Mouse (Mus musculus) layer of hippocampus, adult 6 months (tissue): ENCODE data around the gene Stra6l. TPM values are rescaled to one million over a fixed set of nuclear protein-coding genes. Genes with fewer than 3 reads are reported as not detected.

Experiments used
- long read RNA-seq, 2 experiments: library from polyadenylated mRNA; unstranded; transcript quantifications; one replicate each; pipeline ENCODE4 v2.0.0; 2019 to 2020
- polyA plus RNA-seq: library from polyadenylated mRNA; unstranded; fragments of <200 nt; fragmentation: Nextera tagmentation; gene quantifications from 2 replicates; pipeline ENCODE4 v1.2.3, GENCODE M21; 2021

The Stra6l gene
- 0.06 TPM in 1 of 2 replicates, not detected in the other for polyA plus RNA-seq
- long read RNA-seq, experiment 1 = 0 reads
- long read RNA-seq, experiment 2 = 0 reads

DNA sequence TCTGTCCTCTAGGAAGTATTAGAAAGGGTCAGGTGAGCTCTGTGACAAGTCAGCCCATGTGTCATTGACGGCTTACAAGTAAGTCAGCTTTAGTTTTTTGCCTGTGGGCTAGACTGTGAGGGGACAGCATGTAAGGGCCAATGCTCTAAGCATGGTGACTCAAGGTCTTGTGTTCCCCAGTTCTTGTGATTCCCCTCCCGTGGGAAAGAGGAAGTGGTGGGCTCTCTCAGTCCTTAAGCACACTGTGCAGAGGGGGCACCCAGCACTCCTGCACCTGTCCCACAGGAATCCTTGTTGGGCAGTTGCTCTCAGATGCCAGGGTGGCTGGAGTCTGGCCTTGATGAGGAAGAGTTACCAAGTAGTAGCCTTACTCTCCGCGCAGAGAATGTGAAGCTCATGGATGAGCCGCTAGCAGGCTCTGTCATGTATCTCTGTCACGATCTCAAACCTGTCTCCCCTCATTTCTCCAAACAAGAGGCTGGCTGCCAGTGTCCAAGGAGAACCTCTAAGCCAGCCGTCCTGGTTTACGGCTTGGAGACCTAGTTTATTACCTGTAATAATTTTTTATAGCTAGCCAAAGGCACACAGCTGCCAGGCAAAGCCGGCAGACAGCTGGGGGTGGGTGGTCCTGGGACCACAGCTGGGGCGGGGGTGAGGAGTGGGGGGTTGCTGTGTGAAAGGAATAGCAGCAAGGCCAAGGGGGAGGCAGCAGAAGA lies at the start of gene Stra6l:
Stra6l (plus strand) TSS at position 556 of the 716 bp plus-strand sequence.

GRCm38 (mm10) chr4:45798964-45799363 lies 49.5 kb upstream of the Stra6l start, which contains the start of gene Aldh1b1:
TSS of gene Aldh1b1 (plus strand) at chr4:45799022.

DNA sequence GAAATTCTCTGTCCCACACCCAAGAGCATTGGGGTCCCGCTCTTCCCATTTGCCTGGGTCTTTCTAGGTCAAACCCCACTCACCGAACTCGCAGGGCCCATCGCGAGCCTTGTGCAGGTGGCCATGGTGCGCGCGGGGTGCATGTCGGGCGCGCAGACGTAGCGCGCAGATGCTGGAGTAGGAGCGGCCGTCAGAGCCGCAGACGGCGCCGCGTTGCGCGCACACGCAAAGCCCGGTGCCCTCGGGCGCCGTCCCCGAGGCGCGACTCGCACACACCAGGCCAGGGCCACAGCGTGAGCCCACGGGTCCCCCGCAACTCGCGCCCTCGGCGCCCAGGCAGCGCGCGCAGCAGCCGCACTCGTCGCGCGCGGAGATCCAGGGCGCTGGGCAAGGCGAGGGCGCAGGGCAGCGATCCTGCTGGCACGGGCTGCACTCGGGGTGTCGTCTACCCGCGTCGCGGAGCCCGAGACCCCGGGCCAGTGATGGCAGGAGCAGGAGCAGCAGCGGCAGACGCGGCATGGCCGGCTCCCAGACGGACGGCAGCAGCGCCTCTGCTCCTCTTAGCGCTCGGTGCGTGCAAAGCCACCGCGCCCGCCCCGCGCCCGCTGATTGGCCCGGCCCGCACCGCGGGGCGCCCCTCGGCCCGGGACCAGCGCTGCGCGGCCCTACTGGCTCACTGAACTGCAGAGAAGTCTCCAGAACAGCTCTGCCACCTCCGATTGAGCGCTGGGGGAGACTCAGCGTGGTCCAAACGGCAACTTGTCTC lies 22.0 kb upstream of the Stra6l start, which contains the start of gene Igfbpl1:
Igfbpl1 (minus strand) TSS at position 649 of the 766 bp plus-strand sequence.

DNA sequence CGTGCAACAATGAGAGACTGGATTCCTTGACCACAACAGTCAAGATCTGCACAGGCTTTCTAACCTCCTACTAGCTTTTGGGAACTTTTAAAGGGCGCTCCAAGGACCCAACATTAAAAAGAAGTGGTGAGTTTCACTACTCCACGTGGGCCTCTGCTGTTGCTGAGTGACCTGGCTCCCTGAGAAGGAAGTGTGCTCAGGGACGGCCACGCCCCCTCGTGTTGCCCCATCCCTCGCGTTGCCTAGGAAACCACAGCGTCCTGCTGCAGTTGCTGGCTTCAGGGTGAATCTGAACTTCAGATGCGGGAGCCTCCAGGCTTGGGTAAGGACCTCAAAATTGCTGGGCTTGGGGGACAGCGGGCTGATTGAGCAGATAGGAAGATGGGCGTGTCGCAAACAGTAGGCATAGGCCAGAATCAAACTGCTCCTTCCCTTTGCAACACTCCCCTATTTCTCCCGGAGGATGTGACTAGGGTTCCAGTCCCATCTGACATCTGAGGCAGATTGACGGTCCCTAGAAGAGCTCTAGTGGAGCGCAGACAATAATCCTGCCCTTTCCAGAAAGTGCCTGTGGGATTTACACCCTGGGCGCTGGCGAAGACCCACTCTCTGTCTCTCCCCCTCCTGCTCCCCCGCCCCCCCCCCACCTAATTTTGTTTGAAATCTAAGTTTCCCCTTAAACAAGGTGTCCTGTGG lies 41.8 kb downstream of the Stra6l start, which contains the start of gene Ccdc180:
Ccdc180 (plus strand) TSS at position 238 of the 696 bp plus-strand sequence.

Other genes with a start within 250 kb of the Stra6l start
- gene Aldh1b1, start 49.6 kb upstream of the Stra6l start, polyA plus RNA-seq = 8.6 and 9.8 TPM in 2 replicates
- gene Igfbpl1, start 21.7 kb upstream of the Stra6l start, polyA plus RNA-seq = 1.0 and 1.4 TPM in 2 replicates
- gene Ccdc180, start 41.6 kb downstream of the Stra6l start, polyA plus RNA-seq = 0.39 and 0.87 TPM in 2 replicates
- 12.2 and 14.7 TPM in 2 replicates for gene Tdrd7, start 116.7 kb downstream of the Stra6l start, polyA plus RNA-seq
- 18.5 and 19.3 TPM in 2 replicates for gene Tmod1, start 190.3 kb downstream of the Stra6l start, polyA plus RNA-seq